Mouse (Mus musculus) kidney, postnatal 14 days (tissue): ENCODE measurements around the gene Trim62.

Experiments
- DNase-seq: peaks from one replicate; pipeline ENCODE4 v3.0.0; 2022; ENCODE audit warnings: mixed read lengths

The Trim62 gene

DNA sequence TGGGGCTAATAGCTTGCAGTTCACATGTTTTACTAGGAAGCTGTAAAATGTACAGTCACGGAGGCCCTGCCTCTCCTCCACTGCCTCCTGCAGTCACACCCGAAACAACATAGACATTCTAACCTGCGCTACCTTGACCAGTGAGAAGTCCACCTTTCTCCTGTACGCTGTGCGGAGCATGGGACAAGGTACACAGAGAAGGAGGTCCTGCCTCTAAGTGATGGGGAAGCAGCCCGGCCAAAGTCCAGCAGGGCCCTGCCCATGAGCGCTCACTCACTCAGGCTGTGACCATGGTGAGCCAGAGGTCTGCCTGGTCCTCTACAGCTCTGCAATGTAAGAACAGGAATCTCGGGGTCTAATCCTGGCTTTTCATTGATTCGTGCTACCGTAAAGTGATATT, 28.7 kb downstream of the Trim62 start:
- DNase-seq: no peak

DNA sequence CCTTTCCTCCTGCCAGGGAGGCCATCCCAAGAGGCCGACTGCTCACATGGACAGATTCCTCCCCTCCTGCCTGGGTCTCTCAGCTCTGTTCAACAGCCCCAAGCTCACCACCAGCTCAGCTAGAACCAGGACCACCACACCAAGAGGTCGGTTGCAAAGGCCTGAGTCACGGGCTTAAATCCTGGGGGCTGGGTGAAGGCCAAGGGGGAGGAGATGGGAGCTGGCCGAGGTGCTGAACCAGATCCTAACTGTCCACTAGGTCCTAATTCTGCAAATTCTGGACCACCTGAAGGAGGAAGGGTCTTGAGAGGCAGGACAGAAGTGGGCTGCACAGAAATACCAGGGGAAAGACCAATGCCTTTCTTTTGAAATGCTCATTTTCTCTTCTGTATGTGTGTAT, 30.4 kb downstream of the Trim62 start:
- DNase-seq: no peak

DNA sequence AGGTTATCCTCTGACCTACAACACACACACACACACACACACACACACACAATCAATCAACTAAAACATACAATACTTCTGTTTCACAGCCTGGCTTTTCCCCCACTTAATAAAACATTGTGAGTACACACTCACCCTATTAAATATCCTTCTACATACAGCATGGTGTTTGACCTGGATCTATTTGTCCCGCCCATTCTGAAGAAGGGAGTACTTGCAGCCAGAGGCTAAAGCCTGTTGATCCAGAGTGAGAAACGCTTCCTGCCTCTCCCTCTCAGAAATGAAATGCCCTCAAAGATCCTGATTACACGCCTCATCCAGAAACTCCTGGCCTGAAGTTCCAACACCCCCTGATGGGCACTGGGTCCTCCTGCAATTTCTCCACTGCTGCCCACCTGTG, 33.7 kb downstream of the Trim62 start:
- DNase-seq: no peak

- DNase-seq: no peak
These were observed 34.4 kb downstream of the Trim62 start for GRCm38 (mm10) chr4:128917756-128918155.

DNA sequence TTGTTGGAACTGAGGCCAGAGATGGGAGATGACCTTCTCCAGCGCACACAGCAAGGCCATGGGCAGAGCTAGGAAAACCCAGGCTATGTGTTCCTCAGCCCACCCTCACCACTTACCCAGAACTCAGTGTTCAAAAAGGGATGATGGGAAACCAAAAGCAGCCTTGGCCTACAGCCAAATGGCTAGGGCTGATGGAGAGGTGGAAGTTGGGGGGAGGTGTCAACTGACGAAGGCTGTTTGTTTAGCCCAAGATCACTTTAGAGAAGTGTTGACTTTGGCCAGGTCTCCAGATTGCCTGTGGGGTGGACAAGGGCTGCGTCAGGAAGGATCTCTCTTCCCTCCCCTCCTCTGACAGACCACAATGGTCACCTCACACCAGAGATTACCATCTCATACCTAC, 34.8 kb downstream of the Trim62 start:
- peak; percentile 25 for DNase-seq

GRCm38 (mm10) chr4:128919106-128919505, 35.7 kb downstream of the Trim62 start:
- DNase-seq: no peak

- DNase-seq: no peak
These were observed 40.2 kb downstream of the Trim62 start for GRCm38 (mm10) chr4:128923603-128924002.

DNA sequence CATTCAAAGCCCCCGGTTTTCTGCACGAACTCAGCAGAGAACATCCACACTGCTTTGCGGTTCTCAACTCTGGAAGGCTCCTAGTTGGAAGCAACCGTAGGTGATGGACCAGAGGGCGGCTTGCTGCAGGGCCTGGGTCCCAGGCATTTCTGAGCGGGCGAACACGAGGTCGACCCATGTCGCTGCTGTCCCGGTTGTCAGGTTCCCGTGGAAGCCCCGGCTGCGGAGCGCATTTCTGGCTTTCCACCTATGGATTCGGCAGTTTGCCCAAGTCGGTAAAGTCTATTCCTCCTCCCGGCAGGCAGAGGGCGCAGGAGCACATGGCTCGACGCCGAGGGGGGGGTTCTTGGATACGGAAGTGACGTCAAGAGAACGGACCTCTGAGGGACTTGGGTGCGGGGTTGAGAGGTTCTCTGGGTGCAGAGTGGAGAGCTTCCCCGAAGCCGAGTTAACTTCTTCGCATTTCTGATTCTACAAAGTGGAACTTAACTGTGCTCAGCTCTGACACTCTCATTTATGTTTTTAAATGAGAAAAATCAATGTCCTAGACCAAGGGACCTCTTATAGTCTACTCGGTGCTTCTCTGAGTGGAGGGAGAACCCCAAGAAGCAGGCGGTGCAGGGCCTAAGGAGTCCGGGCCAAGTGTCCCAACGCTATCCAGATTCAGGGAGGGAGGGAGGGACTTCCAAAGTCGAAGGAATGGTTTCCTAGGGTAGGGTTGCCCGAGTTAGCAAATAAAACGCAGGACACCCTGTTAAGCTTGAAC, 41.6 kb downstream of the Trim62 start:
- DNase-seq: peak; percentile 85

DNA sequence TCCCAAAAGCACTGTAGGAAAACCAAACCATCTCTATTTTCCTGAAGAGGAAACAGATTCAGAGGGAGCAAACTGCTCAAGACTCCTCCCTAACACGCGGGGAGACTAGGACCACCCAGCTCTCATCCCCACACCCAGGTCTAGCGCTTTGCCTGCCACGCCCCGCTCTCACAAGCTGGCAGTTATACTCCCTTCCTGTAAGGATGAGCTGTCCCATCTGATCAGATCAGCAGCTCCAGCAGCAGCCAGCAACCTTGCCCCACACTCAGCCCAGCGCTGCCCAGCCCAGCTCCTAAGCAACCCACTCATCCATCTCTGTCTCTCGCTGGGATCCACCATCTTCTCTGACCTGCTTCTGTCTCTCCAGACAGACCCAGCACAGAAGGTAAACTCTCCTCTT, 49.4 kb downstream of the Trim62 start:
- DNase-seq: no peak

DNA sequence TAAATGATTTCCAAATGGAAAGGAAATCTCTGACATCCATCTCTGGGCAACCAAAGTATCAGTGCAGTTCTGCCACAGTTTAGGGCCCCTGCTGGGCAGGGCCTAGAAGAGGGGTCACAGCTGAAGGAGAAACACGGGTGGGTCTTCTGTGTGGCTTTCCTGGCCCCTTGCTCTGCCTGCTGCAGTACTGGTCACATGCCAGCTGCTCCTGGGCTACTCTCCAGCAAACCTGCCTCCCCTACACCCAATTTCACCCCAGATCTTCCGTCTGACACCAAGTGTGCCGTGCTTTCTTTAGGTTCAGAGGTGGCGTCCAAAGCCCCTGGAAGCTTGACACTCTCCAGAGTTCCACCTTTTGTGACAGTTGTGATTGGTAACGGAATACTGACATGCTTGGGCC, 52.2 kb downstream of the Trim62 start:
- no peak for DNase-seq

- DNase-seq: no peak
These were observed 59.0 kb downstream of the Trim62 start for GRCm38 (mm10) chr4:128942346-128942745.

- no peak for DNase-seq
These were observed 63.4 kb downstream of the Trim62 start for GRCm38 (mm10) chr4:128946736-128947135.

GRCm38 (mm10) chr4:128947326-128947933, 64.0 kb downstream of the Trim62 start:
- DNase-seq: no peak

- no peak for DNase-seq
These were observed 64.8 kb downstream of the Trim62 start for GRCm38 (mm10) chr4:128948137-128948674.

- no peak for DNase-seq
These were observed 66.2 kb downstream of the Trim62 start for GRCm38 (mm10) chr4:128949470-128950005.

DNA sequence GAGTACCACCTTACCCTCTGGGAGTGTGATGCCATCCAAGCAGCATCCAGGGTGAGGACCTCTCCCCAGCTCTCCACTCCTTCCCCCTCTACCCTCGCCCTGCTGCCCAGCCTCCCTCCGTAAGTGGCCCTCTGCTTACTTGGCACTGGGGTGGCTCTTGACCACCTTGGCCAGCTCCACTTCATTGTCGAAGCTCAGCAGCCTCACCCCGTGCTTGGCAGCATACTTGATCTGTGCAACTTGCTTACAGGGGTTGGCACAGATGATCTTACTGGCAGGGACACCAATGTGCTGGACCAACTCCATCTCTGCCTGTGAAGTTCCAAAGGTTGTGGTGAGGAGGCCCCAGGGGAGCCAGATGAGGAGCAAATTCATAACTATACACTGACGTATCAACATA, 67.1 kb downstream of the Trim62 start:
- no peak for DNase-seq

DNA sequence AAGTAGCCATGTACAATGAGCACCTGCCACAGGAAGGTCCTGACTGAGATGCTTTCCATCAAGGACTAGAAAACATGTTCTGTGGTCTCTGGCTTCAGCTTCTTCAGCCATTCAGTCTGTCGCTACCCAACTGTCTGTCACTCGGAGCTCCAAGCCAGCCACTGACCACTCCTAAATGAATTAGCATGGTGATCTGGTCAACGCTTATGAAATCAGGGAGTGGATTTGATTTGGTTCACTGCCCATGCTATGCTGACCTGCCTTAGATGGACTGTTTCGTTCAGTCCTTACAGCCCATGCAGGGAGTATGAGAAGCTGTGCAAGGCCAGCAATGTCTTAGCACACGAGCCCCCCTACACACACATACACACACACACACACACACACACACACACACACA, 70.5 kb downstream of the Trim62 start:
- no peak for DNase-seq

- DNase-seq: peak; percentile 60
These were observed 74.0 kb downstream of the Trim62 start for GRCm38 (mm10) chr4:128957155-128957911.

DNA sequence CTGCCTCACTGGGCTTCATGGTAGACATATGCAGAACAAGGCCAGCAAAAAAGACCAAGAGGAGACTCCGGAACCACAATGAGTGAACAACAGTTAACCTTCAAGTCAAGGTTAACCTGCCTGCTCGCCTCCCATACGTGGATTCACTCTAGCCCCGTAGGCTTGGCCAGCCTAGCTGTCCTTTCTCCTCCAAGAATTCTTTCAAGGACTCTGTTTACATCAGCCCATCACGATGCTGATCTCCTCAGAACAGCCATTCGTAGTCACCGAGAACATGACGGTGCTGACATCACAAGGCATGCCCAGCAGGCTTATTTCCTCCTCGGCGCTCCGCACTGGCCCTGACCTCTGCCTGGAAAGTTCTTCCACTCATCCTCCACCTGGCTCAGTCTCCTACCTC, 74.8 kb downstream of the Trim62 start:
- no peak for DNase-seq

GRCm38 (mm10) chr4:128958849-128959248, 75.5 kb downstream of the Trim62 start:
- DNase-seq: no peak

- no peak for DNase-seq
These were observed 76.3 kb downstream of the Trim62 start for GRCm38 (mm10) chr4:128959676-128960075.
